Mouse (Mus musculus): ENCODE data around the gene Crabp2.

GRCm38 (mm10) chr3:87916990-87917389, 31.5 kb upstream of the Crabp2 start:
- TF ChIP-seq CTCF (IDR thresholded peaks at IDR 0.05; ENCODE audit: extremely low read depth, insufficient read length, insufficient replicate concordance, low read depth, low read length), result no peak
- no peak for TF ChIP-seq POLR2A (IDR thresholded peaks at IDR 0.05; ENCODE audit: low read depth, low read length)

All from small intestine, adult 2 months (tissue).